Mouse (Mus musculus): ENCODE measurements around the gene Psmd2. TPM values are rescaled to one million over a fixed set of nuclear protein-coding genes. Genes with fewer than 3 reads are reported as not detected.

Psmd2 gene
- polyA plus RNA-seq, 1 experiment = 45.0 TPM

DNA sequence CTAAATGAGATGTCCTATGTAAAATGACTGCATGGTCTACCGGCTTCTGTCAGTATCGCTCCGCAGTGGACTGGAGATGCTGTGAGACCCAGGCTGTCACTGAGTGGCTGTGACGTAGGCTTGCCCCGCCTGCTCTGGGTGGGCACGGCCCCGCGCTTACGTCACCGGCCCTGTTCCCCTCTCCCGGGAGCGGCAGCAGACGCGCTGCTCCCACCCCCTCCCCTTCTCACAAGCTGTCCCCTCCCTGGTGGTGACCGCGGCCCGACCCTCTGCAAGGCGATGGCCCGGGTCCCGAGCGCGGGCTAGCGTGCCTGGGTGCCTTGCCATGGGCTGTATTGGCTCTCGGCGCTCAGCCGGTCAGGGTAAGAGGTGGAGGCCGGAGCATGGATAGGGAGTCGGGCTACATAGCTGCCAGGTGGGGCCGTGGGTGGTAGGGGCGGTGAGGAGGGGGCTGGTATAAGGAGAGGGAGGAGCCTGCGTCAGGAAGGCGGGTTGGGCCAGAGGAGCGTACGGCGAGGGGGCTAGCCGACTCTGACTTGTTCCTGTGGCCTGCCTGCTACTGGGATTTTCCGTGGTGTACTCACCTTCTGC is 41.8 kb downstream of the Psmd2 start, which contains the start of gene Fam131a:
Gene Fam131a, plus strand, starts transcription at position 131 of the 591 bp plus-strand sequence.
- H3K27me3 ChIP-seq (ENCODE audit: control insufficient read depth, insufficient read depth, low read length) = peaks cover 17% of the 10 kb centered on the region
- H3K4me1 ChIP-seq (ENCODE audit: control insufficient read depth, insufficient read depth, insufficient read length, low read length) = peaks cover 8% of the 10 kb centered on the region
- 0 out of 2 replicates have a peak within 1 kb of the TSS, but pooled peaks have one; percentile 21 for H3K27ac ChIP-seq (ENCODE audit: insufficient read depth, low read depth, low read length)
- TF ChIP-seq POLR2A (IDR thresholded peaks at IDR 0.05; ENCODE audit: low read depth, low read length) = no peak; the same call in 1 of the 2 replicates
- no peak for TF ChIP-seq CTCF (IDR thresholded peaks at IDR 0.05; ENCODE audit: extremely low read depth, insufficient read length, insufficient replicate concordance, low read depth, low read length)
- H3K4me3 ChIP-seq (ENCODE audit: low read depth, low read length) = peak within 1 kb of the TSS; percentile 60
- WGBS = under 1% methylated on average over 37 of the region's 37 CpGs
- peaks cover 36% of the 10 kb centered on the region for H3K36me3 ChIP-seq (ENCODE audit: control insufficient read depth, insufficient read depth, low read length)

DNA sequence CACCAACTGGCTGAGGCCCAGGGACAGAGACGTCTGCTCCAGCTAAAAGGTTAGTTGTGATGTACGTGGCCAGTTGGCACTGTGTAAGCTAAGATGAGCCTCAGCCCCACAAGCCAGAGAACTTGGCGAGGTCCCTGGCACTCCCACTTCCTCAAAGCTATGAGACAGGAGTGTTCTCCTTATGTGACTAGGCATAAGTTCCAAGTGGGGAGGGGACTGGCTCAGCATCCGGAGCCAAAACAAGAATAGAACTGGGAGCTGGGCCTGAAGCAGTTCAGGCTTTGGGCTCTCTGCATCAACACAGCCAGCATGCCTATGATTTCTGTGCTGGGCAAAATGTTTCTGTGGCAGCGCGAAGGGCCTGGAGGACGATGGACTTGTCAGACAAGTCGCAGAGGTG is 43.3 kb downstream of the Psmd2 start:
- WGBS = 67% methylated on average over 8 of the region's 8 CpGs
- Histone ChIP-seq H3K4me1 (ENCODE audit: control insufficient read depth, insufficient read depth, insufficient read length, low read length) (peaks cover 8% of the 10 kb centered on the region), H3K27me3 (ENCODE audit: control insufficient read depth, insufficient read depth, low read length) (peaks cover 17% of the 10 kb centered on the region), H3K27ac (ENCODE audit: insufficient read depth, low read depth, low read length) (0 out of 2 replicates have a peak overlapping the region, but pooled peaks have one; percentile 14), H3K4me3 (ENCODE audit: low read depth, low read length) (no peak overlapping the region), H3K36me3 (ENCODE audit: control insufficient read depth, insufficient read depth, low read length) (peaks cover 20% of the 10 kb centered on the region)
- TF ChIP-seq CTCF (IDR thresholded peaks at IDR 0.05; ENCODE audit: extremely low read depth, insufficient read length, insufficient replicate concordance, low read depth, low read length) = no peak
- TF ChIP-seq POLR2A (IDR thresholded peaks at IDR 0.05; ENCODE audit: low read depth, low read length) = no peak

DNA sequence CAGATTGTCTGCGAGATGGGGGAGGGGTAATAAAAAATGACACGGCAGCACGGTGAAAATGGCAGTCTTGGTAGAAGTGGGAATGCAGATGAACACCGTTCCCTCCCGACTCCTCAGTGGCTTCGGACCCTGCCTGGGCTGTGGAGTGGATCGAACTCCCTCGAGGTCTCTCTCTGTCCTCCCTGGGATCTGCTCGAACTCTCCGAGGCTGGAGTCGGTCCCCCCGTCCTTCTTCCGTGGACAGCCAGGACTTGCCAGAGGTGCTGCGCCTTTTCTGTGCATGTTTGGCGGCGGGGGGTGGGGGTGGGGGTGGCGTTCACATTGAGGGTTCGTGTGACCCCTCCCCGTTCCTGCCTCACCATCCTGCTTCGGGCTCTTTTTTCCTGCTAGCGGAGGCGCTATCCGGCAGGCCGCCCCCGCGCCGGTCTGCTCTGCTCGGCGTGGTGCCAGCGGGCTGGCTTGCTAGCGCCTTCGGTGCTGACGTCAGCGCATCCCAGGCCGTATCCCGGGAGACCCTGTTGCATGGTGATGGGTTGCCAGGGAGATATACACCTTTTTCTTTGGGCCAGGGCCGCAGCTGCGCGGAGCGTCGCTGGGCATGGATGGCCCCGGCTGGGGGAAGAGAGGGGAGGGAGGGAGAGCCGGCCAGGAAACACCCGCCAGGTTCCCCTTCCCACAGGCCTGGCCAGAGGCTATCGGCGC is 44.3 kb downstream of the Psmd2 start:
- H3K4me1 ChIP-seq (ENCODE audit: control insufficient read depth, insufficient read depth, insufficient read length, low read length) = peaks cover 8% of the 10 kb centered on the region
- no peak overlapping the region for H3K27ac ChIP-seq (ENCODE audit: insufficient read depth, low read depth, low read length)
- 8% methylated on average over 46 of the region's 46 CpGs for WGBS
- peaks cover 13% of the 10 kb centered on the region for H3K36me3 ChIP-seq (ENCODE audit: control insufficient read depth, insufficient read depth, low read length)
- H3K4me3 ChIP-seq (ENCODE audit: low read depth, low read length) = peak overlapping the region; percentile 40
- H3K27me3 ChIP-seq (ENCODE audit: control insufficient read depth, insufficient read depth, low read length) = peaks cover 17% of the 10 kb centered on the region
- TF ChIP-seq CTCF (IDR thresholded peaks at IDR 0.05; ENCODE audit: extremely low read depth, insufficient read length, insufficient replicate concordance, low read depth, low read length) (no peak), POLR2A (IDR thresholded peaks at IDR 0.05; ENCODE audit: low read depth, low read length) (no peak)

DNA sequence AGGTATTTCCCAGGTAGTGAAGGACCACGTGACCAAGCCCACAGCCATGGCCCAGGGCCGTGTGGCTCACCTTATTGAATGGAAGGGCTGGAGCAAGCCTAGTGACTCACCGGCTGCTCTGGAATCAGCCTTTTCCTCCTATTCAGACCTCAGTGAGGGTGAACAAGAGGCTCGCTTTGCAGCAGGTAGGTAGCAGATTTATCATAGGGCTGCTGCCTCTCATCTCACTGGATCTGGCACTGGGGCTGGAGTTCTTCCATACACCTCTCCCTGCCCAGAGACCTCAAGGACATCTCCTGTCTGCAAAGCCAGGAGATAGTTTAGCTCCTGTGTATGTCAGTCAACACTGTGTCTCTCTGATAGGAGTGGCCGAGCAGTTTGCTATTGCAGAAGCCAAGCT is 47.8 kb downstream of the Psmd2 start:
- 72% methylated on average over 5 of the region's 5 CpGs for WGBS
- H3K4me3 ChIP-seq (ENCODE audit: low read depth, low read length) = no peak overlapping the region
- no peak overlapping the region for H3K27ac ChIP-seq (ENCODE audit: insufficient read depth, low read depth, low read length)
- peaks cover 8% of the 10 kb centered on the region for H3K36me3 ChIP-seq (ENCODE audit: control insufficient read depth, insufficient read depth, low read length)
- peaks cover 8% of the 10 kb centered on the region for H3K4me1 ChIP-seq (ENCODE audit: control insufficient read depth, insufficient read depth, insufficient read length, low read length)
- TF ChIP-seq POLR2A (IDR thresholded peaks at IDR 0.05; ENCODE audit: low read depth, low read length) (no peak), CTCF (IDR thresholded peaks at IDR 0.05; ENCODE audit: extremely low read depth, insufficient read length, insufficient replicate concordance, low read depth, low read length) (no peak)
- H3K27me3 ChIP-seq (ENCODE audit: control insufficient read depth, insufficient read depth, low read length) = peaks cover 17% of the 10 kb centered on the region

DNA sequence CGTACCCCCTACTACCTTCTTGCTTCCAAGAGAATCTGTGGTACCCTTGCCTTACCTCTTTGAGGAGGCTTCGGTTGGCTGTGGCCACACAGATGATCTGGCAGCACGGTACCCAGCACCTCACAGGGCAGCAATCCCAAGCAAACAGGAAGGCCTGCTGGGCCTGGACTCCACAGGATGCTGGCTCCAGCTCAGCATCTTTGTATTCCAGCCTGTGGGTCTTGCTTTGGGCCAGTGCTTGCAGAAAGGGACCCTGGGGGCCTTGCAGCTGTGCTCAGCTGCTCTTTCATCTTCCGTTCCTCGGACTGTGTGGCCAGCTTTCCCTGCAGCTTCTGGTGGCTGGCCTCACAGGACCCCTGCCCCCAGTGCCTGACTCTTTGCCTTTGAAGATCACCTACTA is 48.6 kb downstream of the Psmd2 start:
- TF ChIP-seq CTCF (IDR thresholded peaks at IDR 0.05; ENCODE audit: extremely low read depth, insufficient read length, insufficient replicate concordance, low read depth, low read length) = no peak
- no peak for TF ChIP-seq POLR2A (IDR thresholded peaks at IDR 0.05; ENCODE audit: low read depth, low read length)
- Histone ChIP-seq H3K36me3 (ENCODE audit: control insufficient read depth, insufficient read depth, low read length) (peaks cover 9% of the 10 kb centered on the region), H3K27ac (ENCODE audit: insufficient read depth, low read depth, low read length) (no peak overlapping the region), H3K4me3 (ENCODE audit: low read depth, low read length) (no peak overlapping the region), H3K4me1 (ENCODE audit: control insufficient read depth, insufficient read depth, insufficient read length, low read length) (peaks cover 8% of the 10 kb centered on the region), H3K27me3 (ENCODE audit: control insufficient read depth, insufficient read depth, low read length) (peaks cover 15% of the 10 kb centered on the region)
- WGBS = 76% methylated on average over 5 of the region's 5 CpGs

DNA sequence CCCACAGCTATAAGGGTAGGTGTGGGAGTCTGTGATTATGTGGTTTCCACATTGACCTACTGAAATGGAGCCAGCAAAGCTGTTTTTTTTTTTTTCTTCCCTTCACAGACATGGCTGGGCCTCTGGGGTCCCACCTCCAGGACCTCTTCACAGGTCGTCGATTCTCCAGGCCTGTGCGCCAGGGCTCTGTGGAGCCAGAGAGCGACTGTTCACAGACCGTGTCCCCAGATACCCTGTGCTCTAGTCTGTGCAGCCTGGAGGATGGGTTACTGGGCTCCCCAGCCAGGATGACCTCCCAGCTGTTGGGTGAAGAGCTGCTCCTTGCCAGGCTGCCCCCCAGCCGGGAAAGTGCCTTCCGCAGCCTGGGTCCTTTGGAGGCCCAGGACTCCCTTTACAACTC is 49.9 kb downstream of the Psmd2 start:
- Histone ChIP-seq H3K4me3 (ENCODE audit: low read depth, low read length) (no peak overlapping the region), H3K27me3 (ENCODE audit: control insufficient read depth, insufficient read depth, low read length) (peaks cover 3% of the 10 kb centered on the region), H3K27ac (ENCODE audit: insufficient read depth, low read depth, low read length) (no peak overlapping the region), H3K4me1 (ENCODE audit: control insufficient read depth, insufficient read depth, insufficient read length, low read length) (no peaks in the 10 kb centered on the region), H3K36me3 (ENCODE audit: control insufficient read depth, insufficient read depth, low read length) (peaks cover 18% of the 10 kb centered on the region)
- WGBS = 85% methylated on average over 7 of the region's 7 CpGs
- no peak for TF ChIP-seq CTCF (IDR thresholded peaks at IDR 0.05; ENCODE audit: extremely low read depth, insufficient read length, insufficient replicate concordance, low read depth, low read length)
- TF ChIP-seq POLR2A (IDR thresholded peaks at IDR 0.05; ENCODE audit: low read depth, low read length) = no peak

All from small intestine, adult 2 months (tissue).